Mouse (Mus musculus): ENCODE measurements around the gene Hecw2. TPM values are rescaled to one million over a fixed set of nuclear protein-coding genes. Genes with fewer than 3 reads are reported as not detected.

Gene Hecw2
- 0.72 and 0.75 TPM in 2 replicates for polyA plus RNA-seq (2015; fragmentation: Nextera tagmentation; extraction: Ambion mirVana)

DNA sequence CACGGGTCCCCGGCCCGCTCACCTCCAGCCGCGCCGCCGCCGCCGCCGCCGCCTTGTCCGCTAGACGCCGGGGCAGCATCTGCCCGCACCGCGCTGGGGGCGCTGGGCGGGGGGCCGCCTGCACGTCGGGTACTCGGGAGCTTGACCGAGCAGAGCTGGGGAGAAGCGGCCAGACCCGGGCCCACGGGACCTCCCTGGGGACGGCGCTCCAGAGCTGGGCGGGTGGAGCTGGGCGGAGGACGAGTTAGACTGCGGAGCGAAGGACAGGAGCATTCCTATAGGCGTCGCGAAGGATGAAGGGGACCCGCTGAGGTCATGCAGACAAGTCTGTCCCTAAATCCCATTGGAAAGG is at the start of gene Hecw2:
TSS of gene Hecw2 (minus strand) at position 215 of the 352 bp plus-strand sequence.

DNA sequence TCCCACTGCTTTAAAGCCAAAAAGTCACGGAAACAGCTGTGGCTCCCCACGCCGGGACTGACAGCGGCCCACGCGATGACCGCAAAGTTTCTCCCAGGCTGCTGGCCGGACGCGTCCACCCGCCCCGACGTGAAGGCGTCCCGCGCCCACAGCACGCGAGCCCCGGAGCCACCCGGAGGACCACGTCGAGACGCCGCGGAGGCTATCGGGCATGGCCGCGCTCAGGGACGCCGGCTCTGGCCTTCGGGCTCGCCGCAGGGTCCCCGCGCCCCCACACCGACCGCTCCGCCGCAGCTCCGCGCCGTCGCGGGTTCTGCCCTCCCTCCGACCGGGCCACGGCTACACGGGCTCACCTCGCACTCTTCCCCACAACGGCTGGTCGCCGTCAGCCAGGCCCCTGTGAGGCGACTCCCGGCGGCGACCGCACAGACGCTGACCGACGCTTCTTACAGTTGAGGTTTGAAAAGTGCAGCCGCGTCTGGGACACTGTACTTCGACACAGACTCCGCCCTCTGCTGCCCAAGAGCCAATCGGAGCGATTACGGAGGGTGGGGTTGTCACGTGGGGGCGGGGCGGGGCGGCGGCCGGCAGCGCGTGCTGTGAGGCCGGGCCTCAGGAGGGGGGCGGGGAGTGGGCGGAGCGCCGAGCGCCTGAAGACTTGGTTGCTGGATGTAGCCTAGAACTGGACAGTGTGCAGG is 410.1 kb downstream of the Hecw2 start, which contains the start of gene Stk17b:
TSS of gene Stk17b (minus strand) at position 504 of the 698 bp plus-strand sequence.

Small RNAs within 50 kb of the gene (microRNA-seq; reads per million reads assigned to microRNA genes)
- not detected for gene Mir7681

Other genes with a start within 250 kb of the Hecw2 start
- gene Ccdc150, start 55.5 kb upstream of the Hecw2 start, polyA plus RNA-seq (2015; fragmentation: Nextera tagmentation; extraction: Ambion mirVana): 0.08 TPM in 1 of 2 replicates, not detected in the other
- gene Gtf3c3, start 243.8 kb upstream of the Hecw2 start, polyA plus RNA-seq (2015; fragmentation: Nextera tagmentation; extraction: Ambion mirVana): 8.9 and 10.7 TPM in 2 replicates